Mouse (Mus musculus) embryonic facial prominence, embryonic 12.5 days (tissue): ENCODE results near the gene Tbce. TPM values are rescaled to one million over a fixed set of nuclear protein-coding genes. Genes with fewer than 3 reads are reported as not detected.
"Not testable (repeated sequence)": the region's sequence is repeated elsewhere in the genome, so short reads cannot be mapped to it uniquely, and the experiment has no call there.

Source experiments
- ATAC-seq: fragments of 200-750 bp; cut with Nextera tagmentation; 2 replicates; pipeline ENCODE4 v1.8.0; 2017; ENCODE audit not compliant: insufficient number of reproducible peaks, insufficient read depth, low FRiP score, low TSS enrichment
- H3K27ac ChIP-seq: fragments of 300-500 bp; sonication (generic); 2 replicates; pipeline ENCODE4 v1.5.1; 2016; ENCODE audit warnings: mild to moderate bottlenecking
- H3K27me3 ChIP-seq: fragments of 300-500 bp; sonication (generic); 2 replicates; pipeline ENCODE4 v1.6.1; 2016; ENCODE audit warnings: mild to moderate bottlenecking, moderate library complexity
- H3K36me3 ChIP-seq: fragments of 300-500 bp; sonication (generic); 2 replicates; pipeline ENCODE4 v1.6.1; 2016; ENCODE audit warnings: mild to moderate bottlenecking
- H3K4me1 ChIP-seq: fragments of 300-500 bp; sonication (generic); 2 replicates; pipeline ENCODE4 v1.6.1; 2016
- H3K4me2 ChIP-seq: fragments of 300-500 bp; sonication (generic); replicated peaks from 2 replicates; pipeline ENCODE4 v1.6.1; 2016; ENCODE audit warnings: mild to moderate bottlenecking, moderate library complexity
- H3K4me3 ChIP-seq: fragments of 300-500 bp; sonication (generic); 2 replicates; pipeline ENCODE4 v1.5.1; 2016; ENCODE audit warnings: mild to moderate bottlenecking
- H3K9ac ChIP-seq: fragments of 300-500 bp; sonication (generic); 2 replicates; pipeline ENCODE4 v1.6.1; 2016; ENCODE audit warnings: mild to moderate bottlenecking, moderate library complexity
- H3K9me3 ChIP-seq: fragments of 300-500 bp; sonication (generic); 2 replicates; pipeline ENCODE4 v1.6.1; 2016; ENCODE audit warnings: mild to moderate bottlenecking, moderate library complexity
- WGBS: fragments of 180-500 bp; shearing (Covaris S2); methylation state at CpG from one replicate; pipeline ENCODE4 v1.1.7; 2016; 5-methylcytosine and 5-hydroxymethylcytosine counted together
- polyA plus RNA-seq: library from polyadenylated mRNA; unstranded; fragments of >200 nt; fragmentation: Nextera tagmentation; extraction: Ambion mirVana; gene quantifications from 2 replicates; pipeline ENCODE4 v1.2.1, GENCODE M21; 2016

Tbce gene
- polyA plus RNA-seq, 1 experiment from 2014 or later: 61.3 TPM

DNA sequence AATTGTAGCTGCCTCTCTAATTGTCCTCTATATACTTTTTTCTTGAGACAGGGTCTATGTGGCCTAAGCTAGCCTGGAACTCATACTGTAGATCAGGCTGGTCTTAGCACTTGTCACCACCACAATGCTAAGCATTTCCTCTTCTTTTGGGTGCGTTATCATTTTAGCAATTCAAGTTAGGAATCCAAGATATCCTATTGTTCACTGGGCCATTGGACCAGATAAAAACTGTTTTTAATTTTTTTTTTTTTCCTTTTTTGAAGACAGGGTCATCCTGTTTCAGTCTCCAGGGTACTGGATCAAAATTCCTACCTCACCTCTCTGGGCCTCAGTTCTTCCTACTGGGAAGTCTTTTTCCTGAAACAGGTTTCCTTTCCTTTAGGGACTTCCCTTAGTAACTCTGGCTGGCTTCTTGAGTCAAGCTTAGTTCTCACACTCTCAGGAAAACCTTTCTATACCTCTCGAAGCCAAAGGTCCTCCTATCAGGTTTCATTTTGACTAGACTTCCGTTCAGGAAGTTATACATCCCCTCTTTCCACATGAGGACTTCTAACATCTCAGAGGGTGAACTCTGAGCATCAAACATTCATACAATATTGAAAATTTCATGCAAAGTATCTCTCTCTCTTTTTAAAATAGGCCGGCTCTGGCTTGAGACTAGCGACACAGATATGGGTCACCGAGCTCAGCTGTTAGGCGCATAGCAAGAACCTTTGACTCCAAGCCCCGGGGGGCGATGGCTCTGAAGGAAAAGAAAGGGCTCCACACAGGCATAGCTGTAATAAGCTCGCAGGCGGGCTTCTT is 23.0 kb upstream of the Tbce start:
- ATAC-seq: no peak

DNA sequence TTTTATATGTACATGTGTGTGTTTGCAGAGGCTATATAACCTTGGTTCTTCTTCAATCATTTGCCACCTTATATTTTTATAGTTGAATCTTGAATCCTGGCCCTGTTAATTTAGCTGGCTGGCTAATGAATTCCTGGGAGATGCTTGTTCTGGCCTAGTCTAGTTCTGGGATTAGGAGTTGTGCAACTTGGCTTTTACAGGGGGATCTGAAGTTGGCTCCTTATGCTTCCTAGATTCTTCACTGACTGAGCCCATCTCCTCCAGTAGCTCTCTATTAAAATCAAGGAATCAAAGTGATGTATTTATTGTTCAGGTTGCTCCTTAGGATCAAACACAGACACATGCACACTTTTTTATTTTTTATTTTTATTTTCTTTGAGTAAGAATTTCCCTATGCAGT is 20.1 kb upstream of the Tbce start:
- ATAC-seq: no peak
- Histone ChIP-seq H3K4me2 (no peak overlapping the region), H3K9ac (no peak overlapping the region), H3K27me3 (no peaks in the 10 kb centered on the region), H3K27ac (no peak overlapping the region), H3K4me3 (no peak overlapping the region), H3K9me3 (no peaks in the 10 kb centered on the region), H3K4me1 (peaks cover 4% of the 10 kb centered on the region), H3K36me3 (peaks cover 20% of the 10 kb centered on the region)

More for the DNA sequence above, 23.0 kb upstream of the Tbce start:
- Histone ChIP-seq H3K4me3 (peak overlapping the region; percentile 87), H3K4me1 (peaks cover 4% of the 10 kb centered on the region), H3K4me2 (peak overlapping the region; percentile 61), H3K9ac (peak overlapping the region; percentile 72), H3K36me3 (peaks cover 8% of the 10 kb centered on the region; the same call in 1 of the 2 replicates), H3K27ac (peak overlapping the region; percentile 91), H3K27me3 (no peaks in the 10 kb centered on the region), H3K9me3 (no peaks in the 10 kb centered on the region)
- 6% methylated on average over 11 of the region's 11 CpGs for WGBS

DNA sequence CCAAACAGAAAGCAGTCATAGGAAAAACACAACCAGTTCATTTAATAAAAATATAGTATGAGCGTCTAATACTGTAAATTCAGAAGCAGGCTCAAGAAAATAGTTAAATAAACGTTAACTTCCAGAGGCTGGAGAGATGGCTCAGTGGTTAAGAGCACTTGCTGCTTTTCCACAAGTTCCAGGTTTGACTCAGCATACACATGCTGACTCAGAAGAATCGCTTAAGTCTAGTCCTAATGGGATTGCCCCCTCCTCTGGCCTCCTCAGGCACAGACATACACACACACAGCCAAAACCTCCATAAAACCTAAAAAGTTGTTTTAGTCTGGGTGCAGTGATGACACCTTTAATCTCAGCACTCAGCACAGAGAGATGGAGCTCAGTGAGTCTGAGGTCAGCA is 17.4 kb upstream of the Tbce start:
- Histone ChIP-seq H3K36me3 (peaks cover 46% of the 10 kb centered on the region), H3K27ac (no peak overlapping the region), H3K27me3 (no peaks in the 10 kb centered on the region), H3K4me1 (no peaks in the 10 kb centered on the region; the same call in 1 of the 2 replicates), H3K4me3 (no peak overlapping the region), H3K4me2 (no peak overlapping the region), H3K9me3 (no peaks in the 10 kb centered on the region), H3K9ac (no peak overlapping the region)
- 96% methylated on average over 3 of the region's 3 CpGs for WGBS
- ATAC-seq: no peak

DNA sequence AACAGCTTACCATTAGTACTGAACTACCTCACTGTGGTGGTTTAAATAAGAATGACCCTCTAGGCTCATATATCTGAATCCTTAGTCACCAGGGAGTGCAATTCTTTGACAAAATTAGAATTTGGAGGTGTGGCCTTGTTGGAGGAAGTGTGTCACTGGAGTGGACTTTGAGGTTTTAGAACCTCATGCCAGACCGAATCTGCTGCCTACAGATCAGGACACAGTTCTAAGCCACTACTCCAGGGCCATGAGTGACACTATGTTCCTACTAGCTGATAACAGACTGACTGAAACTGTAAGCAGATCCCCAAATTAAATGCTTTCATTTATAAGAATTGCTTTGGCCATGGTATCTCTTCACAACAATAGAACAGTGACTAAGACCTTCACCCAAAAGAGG is 10.4 kb upstream of the Tbce start:
- Histone ChIP-seq H3K27me3 (no peaks in the 10 kb centered on the region), H3K9me3 (no peaks in the 10 kb centered on the region), H3K4me3 (no peak overlapping the region), H3K4me2 (no peak overlapping the region), H3K9ac (no peak overlapping the region), H3K4me1 (no peaks in the 10 kb centered on the region), H3K27ac (no peak overlapping the region), H3K36me3 (peaks cover 64% of the 10 kb centered on the region)
- no peak for ATAC-seq
- 89% methylated on average over 1 of the region's 1 CpGs for WGBS

DNA sequence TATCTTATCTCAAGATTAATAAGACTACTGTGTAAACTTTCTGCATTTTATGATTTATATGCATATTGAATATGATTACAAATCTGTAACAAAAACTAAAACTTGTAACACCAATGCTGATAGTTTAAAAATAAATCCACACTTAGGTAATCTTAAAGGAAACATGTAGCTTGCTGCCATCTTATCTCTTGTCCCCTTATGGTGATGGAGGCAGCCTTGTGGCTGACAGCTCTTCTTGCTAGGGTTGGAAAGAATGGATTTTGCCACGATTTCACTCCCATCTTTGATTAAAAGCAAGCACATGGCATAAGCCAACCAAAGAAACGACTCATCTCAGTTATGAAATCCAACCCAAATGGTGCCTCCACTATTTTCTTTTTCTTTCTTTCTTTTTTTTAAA is 5.1 kb upstream of the Tbce start:
- Histone ChIP-seq H3K36me3 (peaks cover 20% of the 10 kb centered on the region), H3K9ac (no peak overlapping the region), H3K27ac (no peak overlapping the region), H3K27me3 (no peaks in the 10 kb centered on the region), H3K4me1 (peaks cover 7% of the 10 kb centered on the region; the same call in 1 of the 2 replicates), H3K4me3 (no peak overlapping the region), H3K9me3 (no peaks in the 10 kb centered on the region), H3K4me2 (no peak overlapping the region)
- WGBS: 65% methylated on average over 2 of the region's 2 CpGs
- ATAC-seq: no peak

DNA sequence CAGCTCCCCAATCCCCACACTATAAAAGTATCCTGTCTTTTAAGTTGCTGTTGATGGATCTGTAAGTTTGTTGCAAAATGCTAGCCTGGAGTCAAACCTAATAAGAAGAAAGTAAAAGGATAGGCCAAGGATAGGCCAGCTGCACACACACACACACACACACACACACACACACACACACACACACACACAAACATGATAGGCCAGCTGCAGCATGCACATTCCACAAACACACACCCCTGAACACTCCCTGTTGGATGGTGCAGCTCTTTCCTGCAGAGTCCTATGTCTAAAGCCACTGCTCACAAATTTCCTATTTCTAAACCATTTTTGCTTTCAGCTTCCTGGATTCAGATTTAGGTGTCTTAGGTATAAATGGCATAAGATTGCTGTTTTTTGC is 4.4 kb upstream of the Tbce start:
- ATAC-seq: no peak
- no peak overlapping the region for H3K4me3 ChIP-seq
- no peak overlapping the region for H3K9ac ChIP-seq
- H3K9me3 ChIP-seq: no peaks in the 10 kb centered on the region
- H3K36me3 ChIP-seq: peaks cover 13% of the 10 kb centered on the region
- no peak overlapping the region for H3K27ac ChIP-seq
- H3K4me2 ChIP-seq: no peak overlapping the region
- no peaks in the 10 kb centered on the region for H3K27me3 ChIP-seq
- peaks cover 7% of the 10 kb centered on the region; the same call in 1 of the 2 replicates for H3K4me1 ChIP-seq

DNA sequence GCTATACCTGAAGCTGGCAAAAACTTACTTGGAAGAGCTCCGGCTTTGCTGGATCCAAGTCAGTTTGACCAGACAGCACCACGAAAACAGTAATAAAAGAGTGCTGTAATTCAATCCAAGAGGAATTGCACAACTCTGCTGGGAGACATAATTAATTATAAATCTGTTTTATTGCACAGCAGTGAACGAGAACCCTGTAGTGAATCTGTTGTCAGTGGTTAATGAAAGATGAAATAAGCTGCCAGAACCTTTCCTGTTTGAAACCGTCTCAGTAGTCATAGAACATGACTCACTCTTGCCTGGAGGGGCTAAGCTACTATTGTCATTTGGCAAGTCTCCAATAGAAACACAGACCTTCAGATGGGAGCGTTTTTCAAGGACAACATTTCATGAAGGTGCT is 748 bp upstream of the Tbce start:
- Histone ChIP-seq H3K4me1 (peaks cover 14% of the 10 kb centered on the region), H3K27me3 (no peaks in the 10 kb centered on the region), H3K36me3 (no peaks in the 10 kb centered on the region), H3K9ac (no peak overlapping the region), H3K4me2 (peak overlapping the region; percentile 83), H3K4me3 (peak overlapping the region; percentile 57), H3K27ac (peak overlapping the region; percentile 36; the same call in 1 of the 2 replicates), H3K9me3 (no peaks in the 10 kb centered on the region)
- WGBS: 47% methylated on average over 5 of the region's 5 CpGs
- no peak for ATAC-seq

DNA sequence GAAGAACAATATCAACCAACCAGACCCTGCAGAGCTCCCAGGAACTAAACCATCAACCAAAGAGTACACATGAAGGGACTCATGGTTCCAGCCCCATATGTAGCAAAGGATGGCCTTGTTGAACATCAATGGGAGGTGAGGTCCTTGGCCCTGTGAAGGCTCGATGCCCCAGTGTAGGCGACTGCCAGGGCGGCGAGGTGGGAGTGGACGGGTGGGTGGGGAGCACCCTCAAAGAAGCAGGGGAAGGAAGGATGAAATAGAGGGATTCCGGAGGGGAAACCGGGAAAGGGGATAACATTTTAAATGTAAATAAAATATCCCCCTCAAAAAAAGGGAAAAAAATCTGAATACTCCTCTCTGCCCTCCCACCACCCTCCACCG is 537 bp downstream of the Tbce start:
- WGBS: 0% methylated on average over 8 of the region's 8 CpGs

DNA sequence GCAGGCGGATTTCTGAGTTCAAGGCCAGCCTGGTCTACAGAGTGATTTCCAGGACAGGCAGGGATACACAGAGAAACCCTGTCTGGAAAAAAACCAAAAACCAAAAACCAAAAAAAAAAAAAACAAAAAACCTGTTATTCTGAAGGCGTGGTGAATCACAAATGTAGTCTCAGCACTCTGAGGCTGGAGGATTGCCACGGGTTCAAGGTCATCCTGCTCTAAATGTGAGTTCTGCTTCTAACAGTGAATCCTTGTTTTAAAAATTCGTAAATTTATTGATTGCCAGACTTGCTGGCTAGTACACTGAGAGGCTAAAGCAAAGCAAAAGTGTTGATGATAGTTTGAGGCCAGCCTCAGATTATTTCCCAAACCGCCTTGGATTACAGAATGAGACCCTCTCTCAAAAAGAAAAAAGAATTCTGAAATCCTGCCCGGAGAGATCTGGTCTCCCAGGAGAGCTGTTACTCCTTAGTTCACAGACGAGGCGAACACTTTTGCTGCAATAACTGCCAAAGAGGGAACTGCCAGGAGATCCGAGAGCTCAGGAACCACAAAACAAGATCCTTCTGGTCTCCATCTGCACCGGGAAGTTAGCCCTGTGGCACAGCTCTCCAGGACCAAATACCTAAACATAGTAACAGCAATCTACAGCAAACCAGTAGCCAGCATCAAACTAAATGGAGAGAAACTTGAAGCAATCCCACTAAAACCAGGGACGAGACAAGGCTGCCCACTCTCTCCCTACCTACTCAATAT is 3.4 kb downstream of the Tbce start:
- WGBS: 93% methylated on average over 11 of the region's 11 CpGs
- Histone ChIP-seq H3K9me3 (no peaks in the 10 kb centered on the region), H3K9ac (no peak overlapping the region), H3K4me1 (peaks cover 14% of the 10 kb centered on the region), H3K4me3 (no peak overlapping the region), H3K27me3 (no peaks in the 10 kb centered on the region), H3K36me3 (no peaks in the 10 kb centered on the region), H3K4me2 (no peak overlapping the region), H3K27ac (no peak overlapping the region)
- no peak for ATAC-seq

More for the DNA sequence above, 537 bp downstream of the Tbce start:
- H3K9ac ChIP-seq: peak overlapping the region; percentile 79
- H3K36me3 ChIP-seq: no peaks in the 10 kb centered on the region
- H3K27me3 ChIP-seq: no peaks in the 10 kb centered on the region
- H3K27ac ChIP-seq: peak overlapping the region; percentile 96
- H3K4me3 ChIP-seq: peak overlapping the region; percentile 57
- no peaks in the 10 kb centered on the region for H3K9me3 ChIP-seq
- peak overlapping the region; percentile 83 for H3K4me2 ChIP-seq
- peaks cover 14% of the 10 kb centered on the region for H3K4me1 ChIP-seq
- peak; percentile 33 for ATAC-seq

DNA sequence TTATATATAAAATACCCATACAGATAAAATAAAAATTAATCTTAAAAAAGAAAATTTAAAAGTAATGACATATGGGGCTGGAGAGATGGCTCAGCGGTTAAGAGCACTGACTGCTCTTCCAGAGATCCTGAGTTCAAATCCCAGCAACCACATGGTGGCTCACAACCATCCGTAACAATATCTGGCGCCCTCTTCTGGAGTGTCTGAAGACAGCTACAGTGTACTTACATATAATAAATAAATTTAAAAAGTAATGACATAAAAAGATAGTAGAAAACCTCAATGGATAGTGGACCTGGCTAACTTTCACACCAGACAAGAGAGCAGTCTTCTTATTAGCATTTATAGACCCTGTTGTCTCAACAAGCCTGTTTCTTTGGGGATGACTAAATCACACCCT is 4.1 kb downstream of the Tbce start:
- H3K27ac ChIP-seq, ATAC-seq, H3K36me3 ChIP-seq, H3K9me3 ChIP-seq, H3K4me3 ChIP-seq, H3K9ac ChIP-seq, H3K4me2 ChIP-seq, H3K27me3 ChIP-seq: not testable (repeated sequence)
- 97% methylated on average over 3 of the region's 3 CpGs for WGBS
- H3K4me1 ChIP-seq: peaks cover 12% of the 10 kb centered on the region

DNA sequence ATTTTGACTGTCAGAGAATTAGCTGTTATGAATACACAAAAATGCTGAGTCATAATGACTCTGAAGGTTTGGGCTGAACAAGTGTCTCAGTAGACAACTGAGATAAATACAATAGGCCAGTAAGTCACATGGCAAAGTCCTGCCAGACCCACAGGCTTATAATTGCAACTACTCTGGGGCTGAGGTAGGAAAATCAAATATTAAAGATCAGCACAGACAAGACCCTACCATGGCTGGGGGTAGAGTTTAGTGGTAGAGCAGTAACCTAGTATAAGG is 5.4 kb downstream of the Tbce start:
- Histone ChIP-seq H3K4me3 (no peak overlapping the region), H3K9me3 (no peaks in the 10 kb centered on the region), H3K27ac (no peak overlapping the region), H3K36me3 (peaks cover 2% of the 10 kb centered on the region; the same call in 1 of the 2 replicates), H3K4me1 (peaks cover 7% of the 10 kb centered on the region; the same call in 1 of the 2 replicates), H3K9ac (no peak overlapping the region), H3K27me3 (no peaks in the 10 kb centered on the region), H3K4me2 (no peak overlapping the region)
- no peak for ATAC-seq
